Mouse (Mus musculus): ENCODE data around the gene Angptl3. TPM values are rescaled to one million over a fixed set of nuclear protein-coding genes. Genes with fewer than 3 reads are reported as not detected.

Angptl3 gene
- polyA plus RNA-seq (2012; rRNA removed) (20.3 and 42.7 TPM in 2 replicates), polyA plus RNA-seq (2014; fragmentation: Nextera tagmentation; extraction: Ambion mirVana) (84.9 and 85.5 TPM in 2 replicates)

DNA sequence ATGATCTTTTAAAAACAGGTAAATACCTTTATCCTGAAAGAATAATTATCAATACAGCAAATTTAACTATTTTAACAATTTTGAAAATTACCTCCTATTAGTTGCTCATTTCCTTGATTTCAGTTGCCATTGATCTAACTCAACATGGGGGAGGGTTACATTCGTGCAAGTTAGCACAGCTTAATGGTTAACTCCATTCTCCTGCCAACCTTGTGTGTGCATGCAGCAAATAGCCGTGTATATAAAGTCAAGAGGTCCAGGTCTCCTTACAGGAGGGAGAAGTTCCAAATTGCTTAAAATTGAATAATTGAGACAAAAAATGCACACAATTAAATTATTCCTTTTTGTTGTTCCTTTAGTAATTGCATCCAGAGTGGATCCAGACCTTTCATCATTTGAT lies at the start of gene Angptl3:
Gene Angptl3, plus strand, starts transcription at position 269 of the 400 bp plus-strand sequence.
- 0 out of 2 replicates have a peak, but pooled peaks have one; percentile 37 for ATAC-seq (ENCODE audit: insufficient read depth)
- no peaks in the 10 kb centered on the region for H3K36me3 ChIP-seq (replicated peaks; ENCODE audit: control insufficient read depth, insufficient read depth, low read depth)
- no peaks in the 10 kb centered on the region for H3K4me1 ChIP-seq (replicated peaks; ENCODE audit: control insufficient read depth in 2 of 2, insufficient read depth in 2 of 2, low read length in 1 of 2)
- no peak within 1 kb of the TSS for H3K27ac ChIP-seq
- no peaks in the 10 kb centered on the region for H3K27me3 ChIP-seq (ENCODE audit: control insufficient read depth, insufficient read depth, low read length)
- no peaks in the 10 kb centered on the region for H3K9me3 ChIP-seq (ENCODE audit: control insufficient read depth, low read length)
- WGBS (ENCODE audit: insufficient replicate concordance) = 59% methylated on average over 2 of the region's 2 CpGs
- peak within 1 kb of the TSS; percentile 22 to 49 for H3K4me3 ChIP-seq (ENCODE audit: insufficient read depth in 1 of 2, low read depth in 2 of 2, low read length in 2 of 2)
- DNase-seq (ENCODE audit: low read depth in 3 of 3, low spot score in 3 of 3) = peak in 2 of 3 experiments; percentile 11 to 24
- H3K9ac ChIP-seq (replicated peaks) = no peak within 1 kb of the TSS
- no peak within 1 kb of the TSS; the same call in none of the 2 replicates for H3K4me2 ChIP-seq (ENCODE audit: low read depth)
- no peak for TF ChIP-seq CTCF (IDR thresholded peaks at IDR 0.05; ENCODE audit: low read depth)
- no peak for TF ChIP-seq EP300 (IDR thresholded peaks at IDR 0.05; ENCODE audit: low read depth)

GRCm38 (mm10) chr4:98984701-98985100 lies 46.1 kb upstream of the Angptl3 start:
- Histone ChIP-seq H3K9ac (replicated peaks) (no peak overlapping the region), H3K4me3 (ENCODE audit: insufficient read depth in 1 of 2, low read depth in 2 of 2, low read length in 2 of 2) (no peak overlapping the region), H3K27me3 (ENCODE audit: control insufficient read depth, insufficient read depth, low read length) (no peaks in the 10 kb centered on the region), H3K4me1 (replicated peaks; ENCODE audit: control insufficient read depth in 2 of 2, insufficient read depth in 2 of 2, low read length in 1 of 2) (no peaks in the 10 kb centered on the region), H3K9me3 (ENCODE audit: control insufficient read depth, low read length) (no peaks in the 10 kb centered on the region), H3K4me2 (ENCODE audit: low read depth) (no peak overlapping the region), H3K36me3 (replicated peaks; ENCODE audit: control insufficient read depth, insufficient read depth, low read depth) (no peaks in the 10 kb centered on the region; the same call in none of the 2 replicates), H3K27ac (no peak overlapping the region)
- no peak for DNase-seq (ENCODE audit: low read depth in 3 of 3, low spot score in 3 of 3)
- TF ChIP-seq EP300 (IDR thresholded peaks at IDR 0.05; ENCODE audit: low read depth) (no peak), CTCF (IDR thresholded peaks at IDR 0.05; ENCODE audit: low read depth) (no peak)
- 80% methylated on average over 8 of the region's 8 CpGs for WGBS (ENCODE audit: insufficient replicate concordance)
- no peak for ATAC-seq (ENCODE audit: insufficient read depth)

- Histone ChIP-seq H3K36me3 (replicated peaks; ENCODE audit: control insufficient read depth, insufficient read depth, low read depth) (no peaks in the 10 kb centered on the region; the same call in none of the 2 replicates), H3K9me3 (ENCODE audit: control insufficient read depth, low read length) (no peaks in the 10 kb centered on the region), H3K4me1 (replicated peaks; ENCODE audit: control insufficient read depth in 2 of 2, insufficient read depth in 2 of 2, low read length in 1 of 2) (no peaks in the 10 kb centered on the region), H3K27ac (no peak overlapping the region), H3K27me3 (ENCODE audit: control insufficient read depth, insufficient read depth, low read length) (no peaks in the 10 kb centered on the region), H3K9ac (replicated peaks) (no peak overlapping the region), H3K4me2 (ENCODE audit: low read depth) (no peak overlapping the region), H3K4me3 (ENCODE audit: insufficient read depth in 1 of 2, low read depth in 2 of 2, low read length in 2 of 2) (no peak overlapping the region)
- DNase-seq (ENCODE audit: low read depth in 3 of 3, low spot score in 3 of 3) (no peak), ATAC-seq (ENCODE audit: insufficient read depth) (no peak)
- WGBS (ENCODE audit: insufficient replicate concordance) = 67% methylated on average over 4 of the region's 4 CpGs
- TF ChIP-seq CTCF (IDR thresholded peaks at IDR 0.05; ENCODE audit: low read depth) (no peak), EP300 (IDR thresholded peaks at IDR 0.05; ENCODE audit: low read depth) (no peak)
These were observed 37.3 kb upstream of the Angptl3 start for GRCm38 (mm10) chr4:98993491-98993890.

- no peak for TF ChIP-seq CTCF (IDR thresholded peaks at IDR 0.05; ENCODE audit: low read depth)
- Histone ChIP-seq H3K9me3 (ENCODE audit: control insufficient read depth, low read length) (no peaks in the 10 kb centered on the region), H3K4me2 (ENCODE audit: low read depth) (no peak overlapping the region), H3K27ac (no peak overlapping the region), H3K4me1 (replicated peaks; ENCODE audit: control insufficient read depth in 2 of 2, insufficient read depth in 2 of 2, low read length in 1 of 2) (no peaks in the 10 kb centered on the region), H3K4me3 (ENCODE audit: insufficient read depth in 1 of 2, low read depth in 2 of 2, low read length in 2 of 2) (no peak overlapping the region), H3K36me3 (replicated peaks; ENCODE audit: control insufficient read depth, insufficient read depth, low read depth) (no peaks in the 10 kb centered on the region; the same call in 1 of the 2 replicates), H3K9ac (replicated peaks) (no peak overlapping the region), H3K27me3 (ENCODE audit: control insufficient read depth, insufficient read depth, low read length) (no peaks in the 10 kb centered on the region)
- DNase-seq (ENCODE audit: low read depth in 3 of 3, low spot score in 3 of 3) (no peak), ATAC-seq (ENCODE audit: insufficient read depth) (no peak)
- WGBS (ENCODE audit: insufficient replicate concordance) = 75% methylated on average over 2 of the region's 2 CpGs
These were observed 25.2 kb upstream of the Angptl3 start for GRCm38 (mm10) chr4:99005574-99005973.

DNA sequence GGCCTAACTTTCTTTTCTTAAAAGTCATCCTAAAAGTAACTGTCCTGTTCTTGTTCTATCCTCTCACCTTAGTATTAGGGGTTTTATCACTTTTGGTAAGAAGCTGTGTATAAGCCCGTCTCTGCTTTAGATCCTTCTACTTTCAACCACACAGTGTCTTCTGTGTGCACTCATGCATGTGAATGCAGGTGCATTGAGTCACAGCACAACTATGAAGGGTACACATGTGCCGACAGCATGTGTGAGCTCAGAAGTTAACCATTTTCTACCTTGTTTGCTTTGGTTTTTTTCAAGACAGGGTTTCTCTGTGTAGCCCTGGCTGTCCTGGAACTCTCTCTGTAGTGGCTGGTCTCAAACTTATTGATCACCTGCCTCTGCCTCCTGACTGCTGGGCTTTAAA lies 24.4 kb upstream of the Angptl3 start:
- no peaks in the 10 kb centered on the region for H3K9me3 ChIP-seq (ENCODE audit: control insufficient read depth, low read length)
- H3K4me1 ChIP-seq (replicated peaks; ENCODE audit: control insufficient read depth in 2 of 2, insufficient read depth in 2 of 2, low read length in 1 of 2) = no peaks in the 10 kb centered on the region
- TF ChIP-seq CTCF (IDR thresholded peaks at IDR 0.05; ENCODE audit: low read depth) (no peak), EP300 (IDR thresholded peaks at IDR 0.05; ENCODE audit: low read depth) (no peak)
- H3K4me2 ChIP-seq (ENCODE audit: low read depth) = no peak overlapping the region
- 65% methylated on average over 2 of the region's 2 CpGs for WGBS (ENCODE audit: insufficient replicate concordance)
- H3K4me3 ChIP-seq (ENCODE audit: insufficient read depth in 1 of 2, low read depth in 2 of 2, low read length in 2 of 2) = no peak overlapping the region
- no peaks in the 10 kb centered on the region; the same call in 1 of the 2 replicates for H3K36me3 ChIP-seq (replicated peaks; ENCODE audit: control insufficient read depth, insufficient read depth, low read depth)
- H3K27me3 ChIP-seq (ENCODE audit: control insufficient read depth, insufficient read depth, low read length) = no peaks in the 10 kb centered on the region
- no peak overlapping the region for H3K9ac ChIP-seq (replicated peaks)
- no peak for DNase-seq (ENCODE audit: low read depth in 3 of 3, low spot score in 3 of 3)
- H3K27ac ChIP-seq = no peak overlapping the region
- ATAC-seq (ENCODE audit: insufficient read depth) = 0 out of 2 replicates have a peak, but pooled peaks have one; percentile 21
